Mouse (Mus musculus): ENCODE data around the gene Gcnt2.

GRCm38 (mm10) chr13:40851281-40851680 lies 8.3 kb upstream of the Gcnt2 start:
- TF ChIP-seq CTCF (IDR thresholded peaks at IDR 0.05; ENCODE audit: control insufficient read depth, insufficient read depth, insufficient read length) (no peak), MAX (IDR thresholded peaks at IDR 0.05) (no peak), MYOD1 (IDR thresholded peaks at IDR 0.05; ENCODE audit: control insufficient read depth, insufficient read length, low read depth) (no peak), USF1 (IDR thresholded peaks at IDR 0.05; ENCODE audit: low read depth) (no peak)
